Mouse (Mus musculus) midbrain, embryonic 16.5 days (tissue): ENCODE measurements at regions not wholly inside any gene's neighbourhood (a gene's known extent, or its start where the extent isn't known, plus 50 kb on each side); places are given as distances from the start of the nearest gene placed in this dataset.
A peak's percentile ranks its signal among the peaks of the same experiment; 100 is the strongest.

Source experiments
- ATAC-seq: fragments of 200-750 bp; cut with Nextera tagmentation; 2 replicates; pipeline ENCODE4 v1.8.0; 2017; ENCODE audit warnings: moderate TSS enrichment
- H3K27ac ChIP-seq: fragments of 300-500 bp; sonication (generic); 2 replicates; pipeline ENCODE4 v1.5.1; 2014; ENCODE audit warnings: mild to moderate bottlenecking, low read length, mixed read lengths
- H3K27me3 ChIP-seq: fragments of 300-500 bp; sonication (generic); 2 replicates; pipeline ENCODE4 v1.6.1; 2014; ENCODE audit warnings: low read depth, low read length, mixed read lengths; ENCODE audit not compliant: control insufficient read depth, insufficient read depth
- H3K36me3 ChIP-seq: fragments of 300-500 bp; sonication (generic); 2 replicates; pipeline ENCODE4 v1.6.1; 2014; ENCODE audit warnings: mild to moderate bottlenecking, low read length, moderate library complexity, mixed read lengths; ENCODE audit not compliant: control insufficient read depth, insufficient read depth
- H3K4me1 ChIP-seq: fragments of 300-500 bp; sonication (generic); 2 replicates; pipeline ENCODE4 v1.6.1; 2014; ENCODE audit warnings: mild to moderate bottlenecking, low read length, mixed read lengths; ENCODE audit not compliant: control insufficient read depth, insufficient read depth
- H3K4me2 ChIP-seq: fragments of 300-500 bp; sonication (generic); 2 replicates; pipeline ENCODE4 v1.6.1; 2014; ENCODE audit warnings: mild to moderate bottlenecking, low read length, mixed read lengths
- H3K4me3 ChIP-seq: fragments of 300-500 bp; sonication (generic); 2 replicates; pipeline ENCODE4 v1.5.1; 2014; ENCODE audit warnings: low read depth, mild to moderate bottlenecking, low read length, moderate library complexity, mixed read lengths
- H3K9ac ChIP-seq: fragments of 300-500 bp; sonication (generic); 2 replicates; pipeline ENCODE4 v1.6.1; 2014; ENCODE audit warnings: low read depth, low read length, mixed read lengths
- H3K9me3 ChIP-seq: fragments of 300-500 bp; sonication (generic); replicated peaks from 2 replicates; pipeline ENCODE4 v1.6.1; 2014; ENCODE audit warnings: mild to moderate bottlenecking, low read length, mixed read lengths; ENCODE audit not compliant: control insufficient read depth, poor library complexity, severe bottlenecking
- WGBS: fragments of 180-500 bp; shearing (Covaris S2); extraction: QIAGEN DNeasy Blood & Tissue Kit; methylation state at CpG from one replicate; pipeline ENCODE4 v1.1.7; 2014; 5-methylcytosine and 5-hydroxymethylcytosine counted together

GRCm38 (mm10) chr8:74153914-74154540 is 718.9 kb upstream of the Isx start:
- H3K36me3 ChIP-seq: no peaks in the 10 kb centered on the region
- ATAC-seq: peak; percentile 85

GRCm38 (mm10) chr8:74169561-74169960 is 703.4 kb upstream of the Isx start:
- 0 out of 2 replicates have a peak, but pooled peaks cover 4% of the 10 kb centered on the region for H3K9me3 ChIP-seq
- no peak overlapping the region for H3K9ac ChIP-seq
- H3K4me3 ChIP-seq: no peak overlapping the region
- no peak for ATAC-seq
- no peak overlapping the region for H3K4me2 ChIP-seq
- no peak overlapping the region for H3K27ac ChIP-seq
- no peaks in the 10 kb centered on the region for H3K4me1 ChIP-seq
- no peaks in the 10 kb centered on the region for H3K27me3 ChIP-seq
- no peaks in the 10 kb centered on the region for H3K36me3 ChIP-seq
- 36% methylated on average over 2 of the region's 2 CpGs for WGBS

More at GRCm38 (mm10) chr8:74153914-74154540, 718.9 kb upstream of the Isx start:
- 65% methylated on average over 3 of the region's 3 CpGs for WGBS
- Histone ChIP-seq H3K4me2 (no peak overlapping the region), H3K4me3 (no peak overlapping the region), H3K4me1 (no peaks in the 10 kb centered on the region), H3K9ac (no peak overlapping the region), H3K9me3 (no peaks in the 10 kb centered on the region), H3K27ac (no peak overlapping the region), H3K27me3 (no peaks in the 10 kb centered on the region)

- no peak for ATAC-seq
- Histone ChIP-seq H3K36me3 (no peaks in the 10 kb centered on the region), H3K4me1 (no peaks in the 10 kb centered on the region), H3K27me3 (no peaks in the 10 kb centered on the region), H3K9ac (no peak overlapping the region), H3K9me3 (no peaks in the 10 kb centered on the region), H3K4me3 (no peak overlapping the region), H3K27ac (no peak overlapping the region), H3K4me2 (no peak overlapping the region)
These were observed 702.3 kb upstream of the Isx start for GRCm38 (mm10) chr8:74170702-74171101.

GRCm38 (mm10) chr8:74171113-74171512 is 701.9 kb upstream of the Isx start:
- Histone ChIP-seq H3K9me3 (no peaks in the 10 kb centered on the region), H3K4me3 (no peak overlapping the region), H3K27me3 (no peaks in the 10 kb centered on the region), H3K4me1 (no peaks in the 10 kb centered on the region), H3K9ac (no peak overlapping the region), H3K36me3 (no peaks in the 10 kb centered on the region), H3K27ac (no peak overlapping the region), H3K4me2 (no peak overlapping the region)
- 10% methylated on average over 1 of the region's 1 CpGs for WGBS
- no peak for ATAC-seq

GRCm38 (mm10) chr8:74204601-74205000 is 668.4 kb upstream of the Isx start:
- no peaks in the 10 kb centered on the region for H3K4me1 ChIP-seq
- no peak overlapping the region for H3K9ac ChIP-seq
- peak; percentile 54; the same call in 1 of the 2 replicates for ATAC-seq
- H3K4me2 ChIP-seq: no peak overlapping the region
- H3K36me3 ChIP-seq: no peaks in the 10 kb centered on the region
- no peaks in the 10 kb centered on the region for H3K9me3 ChIP-seq
- no peaks in the 10 kb centered on the region for H3K27me3 ChIP-seq
- H3K4me3 ChIP-seq: no peak overlapping the region
- H3K27ac ChIP-seq: no peak overlapping the region

GRCm38 (mm10) chr8:74208292-74208691 is 664.7 kb upstream of the Isx start:
- 83% methylated on average over 5 of the region's 5 CpGs for WGBS

GRCm38 (mm10) chr8:74216776-74217175 is 656.2 kb upstream of the Isx start:
- WGBS: 59% methylated on average over 1 of the region's 1 CpGs
- no peak overlapping the region for H3K4me2 ChIP-seq
- no peaks in the 10 kb centered on the region for H3K27me3 ChIP-seq
- ATAC-seq: no peak
- H3K9ac ChIP-seq: no peak overlapping the region
- no peaks in the 10 kb centered on the region for H3K36me3 ChIP-seq
- no peak overlapping the region for H3K4me3 ChIP-seq
- H3K27ac ChIP-seq: no peak overlapping the region
- H3K4me1 ChIP-seq: no peaks in the 10 kb centered on the region
- no peaks in the 10 kb centered on the region for H3K9me3 ChIP-seq

More at GRCm38 (mm10) chr8:74208292-74208691, 664.7 kb upstream of the Isx start:
- ATAC-seq: no peak
- H3K4me3 ChIP-seq: no peak overlapping the region
- H3K4me1 ChIP-seq: no peaks in the 10 kb centered on the region
- H3K36me3 ChIP-seq: no peaks in the 10 kb centered on the region
- H3K27ac ChIP-seq: no peak overlapping the region
- H3K9ac ChIP-seq: no peak overlapping the region
- H3K27me3 ChIP-seq: no peaks in the 10 kb centered on the region
- H3K4me2 ChIP-seq: no peak overlapping the region
- no peaks in the 10 kb centered on the region for H3K9me3 ChIP-seq
